Comparison of ENCODE assay signal across 17 mouse cellular contexts in the genomic region with DNA sequence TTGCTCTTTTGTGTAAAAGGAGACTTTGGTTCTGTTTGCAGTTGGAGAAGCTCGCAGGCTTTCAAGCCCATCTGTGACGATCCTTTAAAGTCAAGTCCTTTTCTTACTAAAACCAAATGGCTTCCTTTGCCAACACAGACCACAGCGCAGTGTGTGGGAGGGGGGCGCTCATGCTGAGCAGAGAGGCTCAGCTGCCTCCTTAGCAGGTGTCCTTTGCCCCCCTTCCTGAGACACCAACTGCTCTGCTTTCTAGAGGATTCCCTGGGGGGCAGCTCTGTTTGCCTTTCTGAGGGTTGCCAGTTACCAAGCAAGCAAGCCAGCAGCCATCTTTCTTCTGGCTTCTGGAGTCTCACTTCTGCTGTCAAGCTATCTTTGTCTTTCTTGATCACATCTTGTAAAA. TPM values are rescaled to one million over a fixed set of nuclear protein-coding genes. Genes with fewer than 3 reads are reported as not detected.
DNase-seq lines count a peak whose midpoint lies in the region; ATAC-seq and TF ChIP-seq lines count a peak whose summit lies in the region.
"Had no signal": no experiment of that assay in that cellular context is flagged by ENCODE, and none has a peak within 500 bp of the region (broad histone marks: within the 10 kb centered on the region; RNA-seq: fewer than 3 reads in every experiment).

No protein-coding gene starts in this region.

- H3K9ac ChIP-seq in liver, postnatal 0 days (replicated peaks): no peak overlapping the region
- H3K9ac ChIP-seq in liver, embryonic 12.5 days: no peak overlapping the region
- no peak overlapping the region for H3K9ac ChIP-seq in forebrain, embryonic 13.5 days
- H3K9ac ChIP-seq: embryonic facial prominence, embryonic 15.5 days; hindbrain, embryonic 15.5 days; stomach, embryonic 15.5 days had no signal

- no peak for TF ChIP-seq POLR2A in brain, embryonic 14.5 days (IDR thresholded peaks at IDR 0.05; ENCODE audit: borderline replicate concordance, extremely low read depth, insufficient read depth, insufficient read length, poor library complexity, severe bottlenecking)

- no peak overlapping the region for H3K4me3 ChIP-seq in liver, postnatal 0 days (ENCODE audit: low read depth, low read length)
- no peak overlapping the region for H3K4me3 ChIP-seq in liver, embryonic 12.5 days
- H3K4me3 ChIP-seq in forebrain, embryonic 13.5 days: no peak overlapping the region
- H3K4me3 ChIP-seq: embryonic facial prominence, embryonic 15.5 days; hindbrain, embryonic 15.5 days; megakaryocyte, embryonic 14.5 days; stomach, embryonic 15.5 days had no signal

- peak overlapping the region; percentile 82 for H3K27ac ChIP-seq in liver, postnatal 0 days (ENCODE audit: low read depth)
- H3K27ac ChIP-seq in liver, embryonic 12.5 days: no peak overlapping the region
- H3K27ac ChIP-seq in forebrain, embryonic 13.5 days: no peak overlapping the region
- H3K27ac ChIP-seq: embryonic facial prominence, embryonic 15.5 days; hindbrain, embryonic 15.5 days; stomach, embryonic 15.5 days had no signal

- TF ChIP-seq EP300 in liver, postnatal 0 days (IDR thresholded peaks at IDR 0.05; ENCODE audit: low read depth): no peak

- TF ChIP-seq CTCF in liver, postnatal 0 days (IDR thresholded peaks at IDR 0.05; ENCODE audit: low read depth): no peak
- no peak for TF ChIP-seq CTCF in brain, embryonic 14.5 days (IDR thresholded peaks at IDR 0.05; ENCODE audit: borderline replicate concordance, extremely low read depth, insufficient read depth, insufficient read length)

- WGBS in liver, postnatal 0 days (ENCODE audit: insufficient replicate concordance): 59% methylated on average over 4 of the region's 4 CpGs
- WGBS in liver, embryonic 12.5 days (ENCODE audit: insufficient replicate concordance): 39% methylated on average over 4 of the region's 4 CpGs
- 45% methylated on average over 4 of the region's 4 CpGs for WGBS in forebrain, embryonic 13.5 days

- no peak overlapping the region for H3K4me2 ChIP-seq in liver, postnatal 0 days (ENCODE audit: low read depth, low read length)
- no peak overlapping the region for H3K4me2 ChIP-seq in liver, embryonic 12.5 days
- no peak overlapping the region for H3K4me2 ChIP-seq in forebrain, embryonic 13.5 days
- H3K4me2 ChIP-seq: embryonic facial prominence, embryonic 15.5 days; hindbrain, embryonic 15.5 days; liver, embryonic 11.5 days; stomach, embryonic 15.5 days had no signal

- no peaks in the 10 kb centered on the region for H3K27me3 ChIP-seq in liver, postnatal 0 days (ENCODE audit: insufficient read depth, low read length)
- no peaks in the 10 kb centered on the region for H3K27me3 ChIP-seq in liver, embryonic 12.5 days (replicated peaks)
- H3K27me3 ChIP-seq in forebrain, embryonic 13.5 days: no peaks in the 10 kb centered on the region
- H3K27me3 ChIP-seq: embryonic facial prominence, embryonic 15.5 days; hindbrain, embryonic 15.5 days; stomach, embryonic 15.5 days had no signal

- no peaks in the 10 kb centered on the region for H3K4me1 ChIP-seq in liver, postnatal 0 days (ENCODE audit: insufficient read depth)
- no peaks in the 10 kb centered on the region for H3K4me1 ChIP-seq in liver, embryonic 12.5 days
- no peaks in the 10 kb centered on the region for H3K4me1 ChIP-seq in forebrain, embryonic 13.5 days
- H3K4me1 ChIP-seq: embryonic facial prominence, embryonic 15.5 days; megakaryocyte, embryonic 14.5 days; stomach, embryonic 15.5 days had no signal

- peak; percentile 54 for DNase-seq in liver, postnatal 0 days
- DNase-seq in brain, embryonic 14.5 days (ENCODE audit: low read depth): peak; percentile 58
- DNase-seq in spleen, postnatal 36 days (ENCODE audit: low spot score in 2 of 2): peak; percentile 83 to 85
- peak; percentile 75 to 86 for DNase-seq in thymus, postnatal 36 days
- no peak for DNase-seq in heart, postnatal 14 days
- DNase-seq: adrenal gland, postnatal 25 days; heart, adult 18-20 months; kidney, adult 11 months; kidney, postnatal 10 days had no signal

- H3K36me3 ChIP-seq in liver, postnatal 0 days (replicated peaks; ENCODE audit: insufficient read depth, low read length): no peaks in the 10 kb centered on the region
- H3K36me3 ChIP-seq in liver, embryonic 12.5 days: no peaks in the 10 kb centered on the region
- no peaks in the 10 kb centered on the region for H3K36me3 ChIP-seq in forebrain, embryonic 13.5 days (ENCODE audit: poor library complexity, severe bottlenecking)
- H3K36me3 ChIP-seq: embryonic facial prominence, embryonic 15.5 days; hindbrain, embryonic 15.5 days; stomach, embryonic 15.5 days had no signal

- intact Hi-C loops in heart, postnatal 14 days (cut with DNase I): no loop called here

- no peaks in the 10 kb centered on the region for H3K9me3 ChIP-seq in liver, postnatal 0 days (ENCODE audit: low read length)
- H3K9me3 ChIP-seq in liver, embryonic 12.5 days (replicated peaks): no peaks in the 10 kb centered on the region
- H3K9me3 ChIP-seq in forebrain, embryonic 13.5 days (replicated peaks): peaks cover 6% of the 10 kb centered on the region; the same call in 1 of the 2 replicates
- H3K9me3 ChIP-seq: embryonic facial prominence, embryonic 15.5 days; hindbrain, embryonic 15.5 days; stomach, embryonic 15.5 days had no signal

- peak; percentile 49; the same call in 1 of the 2 replicates for ATAC-seq in liver, postnatal 0 days
- ATAC-seq in liver, embryonic 12.5 days: no peak
- no peak for ATAC-seq in forebrain, embryonic 13.5 days
- ATAC-seq: activated CD4-positive, CD25-positive, alpha-beta regulatory T cell, adult 4 months had no signal

RNA-seq across cellular contexts. Expression of gene Rtl6, which starts 19.4 kb away (rescaled TPM):
- 0.63 TPM in 2 replicates for polyA plus RNA-seq in liver, postnatal 0 days (2015; fragmentation: Nextera tagmentation; extraction: Ambion mirVana)
- 2.1 and 2.6 TPM in 2 replicates for polyA plus RNA-seq in liver, embryonic 12.5 days (2016; fragmentation: Nextera tagmentation; extraction: Ambion mirVana)
- 50.4 and 70.9 TPM in 2 replicates for polyA plus RNA-seq in brain, embryonic 14.5 days (2012; rRNA removed)
- total RNA-seq in heart, postnatal 14 days (2021): 1 to 10 TPM; 7.2 to 7.4 TPM
- polyA plus RNA-seq in forebrain, embryonic 13.5 days (2015; fragmentation: Nextera tagmentation; extraction: Ambion mirVana): 43.5 and 50.2 TPM in 2 replicates

Comparison
In these comparisons a context has a peak if more than half of its experiments do, and no peak if none do; other contexts are left out.
1. DNase-seq: peak in liver, postnatal 0 days (single experiment), brain, embryonic 14.5 days (single experiment), spleen, postnatal 36 days (2 of 2) and thymus, postnatal 36 days (2 of 2); none in heart, postnatal 14 days (0 of 2).
2. RNA of gene Rtl6, which starts 19.4 kb away (polyA plus RNA-seq): 50.4 to 70.9 TPM in brain, embryonic 14.5 days and 43.5 to 50.2 TPM in forebrain, embryonic 13.5 days; 2.1 to 2.6 TPM in liver, embryonic 12.5 days and 0.63 TPM in liver, postnatal 0 days; every median in the first group is over 10 times any median in the second.